Mouse (Mus musculus) midbrain, embryonic 16.5 days (tissue): ENCODE measurements around the gene Pigx. TPM values are rescaled to one million over a fixed set of nuclear protein-coding genes. Genes with fewer than 3 reads are reported as not detected.

Experiments used
- ATAC-seq: fragments of 200-750 bp; cut with Nextera tagmentation; 2 replicates; pipeline ENCODE4 v1.8.0; 2017; ENCODE audit warnings: moderate TSS enrichment
- H3K27ac ChIP-seq: fragments of 300-500 bp; sonication (generic); 2 replicates; pipeline ENCODE4 v1.5.1; 2014; ENCODE audit warnings: mild to moderate bottlenecking, low read length, mixed read lengths
- H3K27me3 ChIP-seq: fragments of 300-500 bp; sonication (generic); 2 replicates; pipeline ENCODE4 v1.6.1; 2014; ENCODE audit warnings: low read depth, low read length, mixed read lengths; ENCODE audit not compliant: control insufficient read depth, insufficient read depth
- H3K36me3 ChIP-seq: fragments of 300-500 bp; sonication (generic); 2 replicates; pipeline ENCODE4 v1.6.1; 2014; ENCODE audit warnings: mild to moderate bottlenecking, low read length, moderate library complexity, mixed read lengths; ENCODE audit not compliant: control insufficient read depth, insufficient read depth
- H3K4me1 ChIP-seq: fragments of 300-500 bp; sonication (generic); 2 replicates; pipeline ENCODE4 v1.6.1; 2014; ENCODE audit warnings: mild to moderate bottlenecking, low read length, mixed read lengths; ENCODE audit not compliant: control insufficient read depth, insufficient read depth
- H3K4me2 ChIP-seq: fragments of 300-500 bp; sonication (generic); 2 replicates; pipeline ENCODE4 v1.6.1; 2014; ENCODE audit warnings: mild to moderate bottlenecking, low read length, mixed read lengths
- H3K4me3 ChIP-seq: fragments of 300-500 bp; sonication (generic); 2 replicates; pipeline ENCODE4 v1.5.1; 2014; ENCODE audit warnings: low read depth, mild to moderate bottlenecking, low read length, moderate library complexity, mixed read lengths
- H3K9ac ChIP-seq: fragments of 300-500 bp; sonication (generic); 2 replicates; pipeline ENCODE4 v1.6.1; 2014; ENCODE audit warnings: low read depth, low read length, mixed read lengths
- H3K9me3 ChIP-seq: fragments of 300-500 bp; sonication (generic); replicated peaks from 2 replicates; pipeline ENCODE4 v1.6.1; 2014; ENCODE audit warnings: mild to moderate bottlenecking, low read length, mixed read lengths; ENCODE audit not compliant: control insufficient read depth, poor library complexity, severe bottlenecking
- WGBS: fragments of 180-500 bp; shearing (Covaris S2); extraction: QIAGEN DNeasy Blood & Tissue Kit; methylation state at CpG from one replicate; pipeline ENCODE4 v1.1.7; 2014; 5-methylcytosine and 5-hydroxymethylcytosine counted together
- polyA plus RNA-seq: library from polyadenylated mRNA; unstranded; fragments of >200 nt; fragmentation: Nextera tagmentation; extraction: Ambion mirVana; gene quantifications from 2 replicates; pipeline ENCODE4 v1.2.1, GENCODE M21; 2015

Gene Pigx
- polyA plus RNA-seq, 1 experiment from 2014 or later = 104 TPM

DNA sequence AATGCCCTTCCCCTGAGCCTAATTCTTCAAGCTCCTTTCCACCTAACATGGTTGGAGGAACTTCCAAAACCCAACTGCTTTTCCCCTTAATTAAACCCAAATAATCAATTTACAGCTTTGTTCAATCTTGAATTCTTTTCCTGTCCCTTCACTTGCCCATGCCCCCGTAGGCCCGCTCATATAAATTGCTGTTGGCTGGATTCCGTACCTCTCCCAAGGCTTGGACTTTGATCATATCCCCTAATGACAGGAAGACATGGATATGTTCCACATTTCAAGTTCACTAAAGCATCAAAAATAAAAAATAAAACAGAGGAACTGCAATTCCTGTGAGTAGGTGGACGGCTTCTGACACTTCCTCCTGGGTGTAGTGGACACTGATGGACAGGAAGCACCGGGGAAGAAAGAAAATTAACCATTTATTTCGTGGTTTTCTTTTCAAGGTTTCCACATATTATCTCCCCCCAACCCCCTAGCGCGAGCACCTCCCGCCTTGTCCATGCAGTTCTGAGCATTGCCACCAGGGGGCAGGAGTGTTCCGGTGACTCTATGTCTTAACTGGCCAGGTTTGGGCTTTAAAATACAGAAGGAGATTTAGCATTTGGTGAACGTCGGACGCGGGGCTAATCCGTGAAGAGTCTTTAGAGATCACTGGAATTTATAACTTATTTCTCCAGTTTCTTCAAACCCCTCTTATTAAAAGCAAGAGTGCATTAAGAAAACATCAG, 15.6 kb upstream of the Pigx start:
- no peak overlapping the region for H3K27ac ChIP-seq
- no peak for ATAC-seq
- H3K4me3 ChIP-seq = no peak overlapping the region
- 18% methylated on average over 15 of the region's 15 CpGs for WGBS
- no peaks in the 10 kb centered on the region for H3K9me3 ChIP-seq
- H3K4me1 ChIP-seq = peaks cover 4% of the 10 kb centered on the region
- H3K4me2 ChIP-seq = peak overlapping the region; percentile 25; the same call in 1 of the 2 replicates
- peaks cover 3% of the 10 kb centered on the region; the same call in 1 of the 2 replicates for H3K36me3 ChIP-seq
- no peaks in the 10 kb centered on the region for H3K27me3 ChIP-seq
- H3K9ac ChIP-seq = no peak overlapping the region

DNA sequence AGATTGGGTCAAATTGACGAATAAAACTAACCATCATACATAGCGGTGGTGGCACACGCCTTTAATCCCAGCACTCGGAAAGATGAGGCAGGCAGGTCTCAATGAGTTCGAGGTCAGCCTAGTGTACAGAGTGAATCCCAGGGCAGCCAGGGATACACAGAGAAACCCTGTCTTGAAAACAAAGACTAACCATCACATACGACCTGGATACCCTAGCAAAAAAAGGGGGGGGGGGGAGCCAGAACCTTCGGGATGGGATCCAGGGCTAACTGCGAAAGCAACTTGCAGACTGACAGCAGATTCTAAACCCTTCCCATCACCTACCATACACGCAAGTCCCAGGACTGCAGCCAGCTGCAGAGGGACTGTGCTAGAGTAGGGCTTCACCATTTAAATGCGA, 14.9 kb upstream of the Pigx start:
- H3K4me1 ChIP-seq = peaks cover 4% of the 10 kb centered on the region
- H3K4me3 ChIP-seq = no peak overlapping the region
- H3K36me3 ChIP-seq = peaks cover 3% of the 10 kb centered on the region; the same call in 1 of the 2 replicates
- H3K27ac ChIP-seq = no peak overlapping the region
- no peak overlapping the region for H3K4me2 ChIP-seq
- no peaks in the 10 kb centered on the region for H3K9me3 ChIP-seq
- 88% methylated on average over 10 of the region's 10 CpGs for WGBS
- H3K9ac ChIP-seq = no peak overlapping the region
- no peaks in the 10 kb centered on the region for H3K27me3 ChIP-seq
- no peak for ATAC-seq

DNA sequence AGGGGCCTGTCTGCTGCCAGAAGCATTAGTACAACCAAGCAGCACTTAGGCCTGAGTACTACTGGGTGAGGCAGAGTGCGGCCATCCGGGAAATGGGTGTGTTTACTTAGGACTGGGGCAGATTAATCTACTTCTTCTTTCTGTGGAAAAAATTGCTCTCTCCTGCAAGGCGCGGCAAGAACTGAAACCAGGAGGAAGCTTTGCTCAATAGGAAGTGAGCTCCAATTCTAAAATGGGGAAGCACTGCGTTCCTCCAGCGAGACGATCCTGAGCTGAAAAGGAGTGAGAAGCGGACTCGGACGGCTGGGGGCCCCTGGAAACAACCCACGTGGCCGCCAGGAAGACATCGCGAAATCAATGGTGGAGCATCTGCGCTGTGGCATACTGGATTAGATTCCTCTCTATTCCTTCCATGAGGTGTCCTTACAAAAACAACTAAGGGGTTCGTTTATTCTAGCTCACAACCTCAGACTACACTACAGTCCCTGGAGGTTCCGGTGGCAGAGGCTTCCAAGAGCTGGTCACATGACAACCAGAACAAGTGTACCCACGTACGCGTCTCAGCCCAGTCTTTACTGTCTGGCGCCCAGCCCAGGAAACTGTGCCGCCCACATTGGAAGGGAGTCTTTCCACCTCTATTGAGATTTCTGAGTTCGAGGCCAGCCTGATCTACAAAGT, 14.1 kb upstream of the Pigx start:
- H3K4me3 ChIP-seq = no peak overlapping the region
- peaks cover 4% of the 10 kb centered on the region for H3K4me1 ChIP-seq
- 71% methylated on average over 23 of the region's 23 CpGs for WGBS
- no peak overlapping the region for H3K27ac ChIP-seq
- H3K9me3 ChIP-seq = no peaks in the 10 kb centered on the region
- H3K27me3 ChIP-seq = no peaks in the 10 kb centered on the region
- ATAC-seq = no peak
- no peak overlapping the region for H3K4me2 ChIP-seq
- peaks cover 7% of the 10 kb centered on the region for H3K36me3 ChIP-seq
- no peak overlapping the region for H3K9ac ChIP-seq

DNA sequence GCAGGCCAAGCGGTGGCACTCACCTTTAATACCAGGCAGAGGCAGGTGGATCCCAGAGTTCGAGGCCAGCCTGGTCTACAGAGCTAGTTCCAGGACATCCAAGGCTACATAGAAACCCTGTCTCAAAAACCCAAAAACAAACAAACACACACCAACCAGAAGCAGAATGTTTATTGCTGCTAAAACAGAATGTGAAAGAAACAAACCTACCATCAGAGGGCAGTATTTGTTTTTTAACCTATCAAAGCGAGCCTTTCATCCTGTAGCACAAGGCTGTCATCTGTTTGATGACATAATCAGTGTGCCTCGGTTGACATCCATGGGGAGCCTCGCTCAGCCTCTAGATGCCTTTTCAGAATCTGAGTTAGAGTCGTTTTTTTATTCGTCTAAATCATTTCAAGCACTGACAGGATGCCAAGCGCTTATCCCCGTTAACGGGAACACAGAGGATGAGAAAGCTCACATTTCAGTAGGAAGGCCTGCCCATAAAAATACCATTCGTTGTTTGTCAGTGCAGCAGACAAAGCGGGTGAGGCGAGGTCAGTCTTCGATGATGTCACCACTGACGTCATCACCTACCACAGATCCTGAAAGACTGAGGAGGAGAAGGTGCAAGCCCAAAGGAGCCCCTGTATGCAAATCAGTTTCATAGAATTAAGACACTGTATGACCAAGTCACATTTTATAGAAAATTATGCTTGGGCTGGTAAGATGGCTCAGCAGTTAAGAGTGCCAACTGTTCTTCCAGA, 11.6 kb upstream of the Pigx start:
- Histone ChIP-seq H3K4me2 (no peak overlapping the region), H3K9ac (no peak overlapping the region), H3K4me1 (peaks cover 4% of the 10 kb centered on the region), H3K9me3 (no peaks in the 10 kb centered on the region), H3K4me3 (no peak overlapping the region), H3K27ac (no peak overlapping the region), H3K36me3 (peaks cover 22% of the 10 kb centered on the region), H3K27me3 (no peaks in the 10 kb centered on the region)
- no peak for ATAC-seq
- WGBS = 79% methylated on average over 15 of the region's 15 CpGs

DNA sequence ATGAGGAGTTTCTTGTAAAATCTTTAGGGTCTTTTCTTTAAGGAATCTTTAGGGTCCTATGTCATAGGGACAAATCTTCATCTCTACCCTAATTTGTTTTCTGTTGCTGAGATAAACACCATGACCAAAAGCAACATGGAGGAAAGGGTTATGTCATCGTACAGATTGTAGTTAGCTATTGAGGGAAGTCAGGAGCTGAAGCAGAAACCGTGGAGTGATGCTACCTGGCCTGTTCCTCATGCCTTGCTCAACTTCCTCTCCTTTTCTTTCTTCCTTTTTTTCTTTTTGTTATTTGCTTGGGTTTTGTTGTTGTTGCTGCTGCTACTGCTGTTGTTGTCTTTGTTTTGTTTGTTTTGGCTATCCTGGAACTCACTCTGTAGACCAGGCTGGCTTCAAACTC, 9.0 kb upstream of the Pigx start:
- no peaks in the 10 kb centered on the region for H3K4me1 ChIP-seq
- no peak overlapping the region for H3K9ac ChIP-seq
- no peak overlapping the region for H3K27ac ChIP-seq
- 89% methylated on average over 2 of the region's 2 CpGs for WGBS
- H3K36me3 ChIP-seq = peaks cover 31% of the 10 kb centered on the region
- H3K4me3 ChIP-seq = no peak overlapping the region
- H3K4me2 ChIP-seq = no peak overlapping the region
- no peaks in the 10 kb centered on the region; the same call in 1 of the 2 replicates for H3K9me3 ChIP-seq
- no peak for ATAC-seq
- no peaks in the 10 kb centered on the region for H3K27me3 ChIP-seq

DNA sequence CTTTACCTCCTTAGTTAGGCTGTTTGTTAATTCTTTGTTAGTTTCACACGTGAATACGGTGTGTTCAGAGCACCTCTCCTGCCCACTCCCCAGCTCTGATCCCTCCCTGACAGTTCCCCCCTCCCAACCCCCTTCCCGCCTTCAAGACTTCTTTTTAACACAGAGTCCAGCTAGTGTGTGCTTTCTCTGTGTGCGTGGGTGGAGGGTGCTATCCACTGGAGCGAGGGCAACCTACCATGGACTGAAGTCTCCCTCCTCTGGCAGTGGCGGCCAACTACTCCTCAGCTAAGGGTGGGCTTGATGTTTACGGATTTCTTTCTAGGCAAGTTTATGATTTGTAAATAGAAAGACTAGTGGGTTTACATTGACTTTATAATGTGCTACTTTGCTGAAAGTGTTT, 8.6 kb upstream of the Pigx start:
- Histone ChIP-seq H3K4me3 (no peak overlapping the region), H3K9me3 (no peaks in the 10 kb centered on the region; the same call in 1 of the 2 replicates), H3K9ac (no peak overlapping the region), H3K27me3 (no peaks in the 10 kb centered on the region), H3K4me1 (no peaks in the 10 kb centered on the region), H3K36me3 (peaks cover 35% of the 10 kb centered on the region), H3K4me2 (no peak overlapping the region), H3K27ac (no peak overlapping the region)
- 84% methylated on average over 7 of the region's 7 CpGs for WGBS
- ATAC-seq = no peak

GRCm38 (mm10) chr16:32107342-32108045, 8.0 kb upstream of the Pigx start:
- ATAC-seq = no peak
- WGBS = 95% methylated on average over 12 of the region's 12 CpGs
- Histone ChIP-seq H3K36me3 (peaks cover 35% of the 10 kb centered on the region), H3K4me3 (no peak overlapping the region), H3K4me2 (no peak overlapping the region), H3K9me3 (no peaks in the 10 kb centered on the region; the same call in 1 of the 2 replicates), H3K4me1 (no peaks in the 10 kb centered on the region), H3K27ac (no peak overlapping the region), H3K27me3 (no peaks in the 10 kb centered on the region), H3K9ac (no peak overlapping the region)

DNA sequence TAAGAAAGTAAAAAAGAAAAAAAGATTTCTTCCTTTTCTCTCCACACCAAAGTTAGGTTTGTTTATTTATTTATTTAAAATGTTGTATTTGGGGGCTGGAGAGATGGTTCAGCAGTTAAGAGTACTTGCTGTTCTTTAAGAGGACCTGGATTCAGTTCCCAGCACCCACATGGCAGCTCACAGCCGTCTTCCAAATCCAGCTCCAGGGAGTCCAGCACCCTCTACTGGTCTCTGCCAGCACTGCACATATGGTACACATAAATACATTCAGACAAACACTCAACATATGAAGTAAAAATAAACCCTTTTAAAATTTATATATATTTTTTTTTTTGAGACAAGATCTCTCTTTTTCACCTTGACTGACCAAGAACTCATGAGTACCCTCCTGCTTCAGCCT, 6.2 kb upstream of the Pigx start:
- Histone ChIP-seq H3K4me1 (no peaks in the 10 kb centered on the region), H3K9me3 (no peaks in the 10 kb centered on the region; the same call in 1 of the 2 replicates), H3K27me3 (no peaks in the 10 kb centered on the region), H3K9ac (no peak overlapping the region), H3K4me2 (no peak overlapping the region), H3K4me3 (no peak overlapping the region), H3K27ac (no peak overlapping the region), H3K36me3 (peaks cover 35% of the 10 kb centered on the region)
- WGBS = 97% methylated on average over 1 of the region's 1 CpGs
- ATAC-seq = no peak
